Mouse (Mus musculus): ENCODE data around the gene Ythdf2.

DNA sequence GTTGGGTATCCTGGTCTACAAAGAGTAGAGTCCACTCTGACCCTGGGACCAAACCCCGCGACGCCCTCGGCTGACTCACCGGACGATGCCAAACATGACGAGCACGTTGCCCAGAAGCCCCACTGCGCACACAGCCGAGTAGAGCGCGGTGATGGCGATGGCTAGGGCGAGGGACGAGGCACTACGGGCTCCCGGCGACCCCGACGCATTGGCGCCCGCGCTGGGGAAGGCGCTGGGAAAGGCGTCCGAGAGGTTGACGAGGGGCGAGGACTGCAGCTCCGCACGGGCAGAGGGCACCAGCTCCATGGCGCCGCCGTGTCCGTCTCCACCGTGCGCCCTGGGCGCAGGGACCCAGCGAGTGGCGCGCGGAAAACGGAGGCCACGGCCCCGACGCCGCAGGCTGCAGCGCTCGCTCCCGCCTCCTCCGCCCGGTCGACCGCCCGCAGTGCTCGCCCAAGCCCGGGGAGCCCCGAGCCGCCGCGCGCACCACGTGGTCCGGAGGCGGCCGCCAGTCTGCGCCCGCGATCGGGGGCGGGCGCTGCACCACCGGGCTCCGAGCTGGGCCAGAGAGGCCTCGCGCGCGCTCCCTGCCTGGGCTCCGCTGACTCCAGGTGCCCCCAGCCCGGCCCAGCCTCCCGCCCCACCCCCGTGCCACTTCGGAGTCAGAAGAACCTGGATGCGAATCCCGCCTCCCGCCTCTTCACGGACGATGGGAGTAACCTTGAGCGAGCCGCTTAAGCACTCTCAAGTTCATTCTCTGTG is 67.8 kb downstream of the Ythdf2 start, which contains the start of gene Oprd1:
- no peak for TF ChIP-seq CTCF (IDR thresholded peaks at IDR 0.05; ENCODE audit: low read depth)
- no peak for TF ChIP-seq EP300 (IDR thresholded peaks at IDR 0.05; ENCODE audit: low read depth)

Measured in heart, postnatal 0 days (tissue).